Mouse (Mus musculus) embryonic facial prominence, embryonic 14.5 days (tissue): Measurements from ENCODE around the gene Fyn. TPM values are rescaled to one million over a fixed set of nuclear protein-coding genes. Genes with fewer than 3 reads are reported as not detected.

Experiments
- ATAC-seq: fragments of 200-750 bp; cut with Nextera tagmentation; 2 replicates; pipeline ENCODE4 v1.8.0; 2017; ENCODE audit warnings: low read depth, moderate number of reproducible peaks, moderate TSS enrichment
- DNase-seq: peaks from one replicate; pipeline ENCODE4 v3.0.0-alpha.2; 2015; ENCODE audit warnings: low spot score
- H3K27ac ChIP-seq: fragments of 300-500 bp; sonication (generic); replicated peaks from 2 replicates; pipeline ENCODE4 v1.5.1; 2014; ENCODE audit warnings: low read depth, mild to moderate bottlenecking, low read length, moderate library complexity
- H3K27me3 ChIP-seq: fragments of 300-500 bp; sonication (generic); replicated peaks from 2 replicates; pipeline ENCODE4 v1.6.1; 2014; ENCODE audit warnings: low read length; ENCODE audit not compliant: control insufficient read depth, insufficient read depth
- H3K36me3 ChIP-seq: fragments of 300-500 bp; sonication (generic); 2 replicates; pipeline ENCODE4 v1.6.1; 2014; ENCODE audit warnings: low read length, mixed read lengths; ENCODE audit not compliant: control insufficient read depth, insufficient read depth
- H3K4me1 ChIP-seq: fragments of 300-500 bp; sonication (generic); 2 replicates; pipeline ENCODE4 v1.6.1; 2014; ENCODE audit warnings: antibody characterized with exemption, low read length; ENCODE audit not compliant: control insufficient read depth, insufficient read depth
- H3K4me2 ChIP-seq: fragments of 300-500 bp; sonication (generic); 2 replicates; pipeline ENCODE4 v1.6.1; 2014; ENCODE audit warnings: low read depth, mild to moderate bottlenecking, low read length, moderate library complexity, mixed read lengths
- H3K4me3 ChIP-seq: fragments of 300-500 bp; sonication (generic); 2 replicates; pipeline ENCODE4 v1.5.1; 2014; ENCODE audit warnings: low read depth, mild to moderate bottlenecking, low read length
- H3K9ac ChIP-seq: fragments of 300-500 bp; sonication (generic); 2 replicates; pipeline ENCODE4 v1.6.1; 2014; ENCODE audit warnings: low read depth, mild to moderate bottlenecking, low read length, moderate library complexity, mixed read lengths
- H3K9me3 ChIP-seq: fragments of 300-500 bp; sonication (generic); 2 replicates; pipeline ENCODE4 v1.6.1; 2016; ENCODE audit warnings: low read length; ENCODE audit not compliant: control insufficient read depth
- WGBS: fragments of 180-500 bp; shearing (Covaris S2); extraction: QIAGEN DNeasy Blood & Tissue Kit; methylation state at CpG from one replicate; pipeline ENCODE4 v1.1.7; 2014; 5-methylcytosine and 5-hydroxymethylcytosine counted together
- polyA plus RNA-seq: library from polyadenylated mRNA; unstranded; fragments of >200 nt; fragmentation: Nextera tagmentation; extraction: Ambion mirVana; gene quantifications from 2 replicates; pipeline ENCODE4 v1.2.1, GENCODE M21; 2014

Fyn gene
- polyA plus RNA-seq, 1 experiment from 2014 or later = 60.8 TPM

DNA sequence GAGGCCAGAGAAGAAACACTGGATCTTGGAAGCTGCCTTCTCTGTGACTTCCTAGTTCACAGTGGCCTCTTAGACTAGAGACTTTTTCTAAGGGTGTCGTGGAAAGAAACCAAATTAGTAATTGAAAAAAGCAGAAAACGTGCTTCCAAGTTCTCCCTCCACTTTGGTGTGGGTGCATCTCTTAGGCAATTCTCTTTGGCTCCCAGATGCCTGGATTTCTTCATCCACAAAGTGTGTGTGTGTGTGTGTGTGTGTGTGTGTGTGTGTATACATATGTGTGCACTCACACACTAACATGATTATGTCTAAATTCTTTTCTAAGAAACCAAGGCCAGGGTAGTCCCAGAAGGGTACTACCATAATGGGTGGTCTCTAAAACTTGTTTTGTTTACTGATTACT, 245.3 kb downstream of the Fyn start:
- no peaks in the 10 kb centered on the region for H3K36me3 ChIP-seq
- H3K4me3 ChIP-seq = peak overlapping the region; percentile 43
- WGBS = 12% methylated on average over 2 of the region's 2 CpGs
- no peaks in the 10 kb centered on the region for H3K27me3 ChIP-seq
- H3K9ac ChIP-seq = peak overlapping the region; percentile 76
- peaks cover 36% of the 10 kb centered on the region for H3K4me1 ChIP-seq
- DNase-seq = peak; percentile 76
- ATAC-seq = 0 out of 2 replicates have a peak, but pooled peaks have one; percentile 9
- H3K27ac ChIP-seq = peak overlapping the region; percentile 96
- peak overlapping the region; percentile 68 for H3K4me2 ChIP-seq
- H3K9me3 ChIP-seq = no peaks in the 10 kb centered on the region

- no peak overlapping the region for H3K4me3 ChIP-seq
These were observed 246.0 kb downstream of the Fyn start for GRCm38 (mm10) chr10:39614676-39615075.

More at GRCm38 (mm10) chr10:39614676-39615075, 246.0 kb downstream of the Fyn start:
- WGBS = 8% methylated on average over 6 of the region's 6 CpGs
- Histone ChIP-seq H3K27ac (peak overlapping the region; percentile 96), H3K27me3 (no peaks in the 10 kb centered on the region), H3K9ac (peak overlapping the region; percentile 76), H3K9me3 (no peaks in the 10 kb centered on the region), H3K4me1 (peaks cover 36% of the 10 kb centered on the region), H3K4me2 (peak overlapping the region; percentile 68), H3K36me3 (no peaks in the 10 kb centered on the region)
- peak; percentile 68 for ATAC-seq
- DNase-seq = peak; percentile 92

Other genes with a start within 250 kb of the Fyn start
- gene Fam229b, start 234.9 kb upstream of the Fyn start, polyA plus RNA-seq = 12.4 and 16.9 TPM in 2 replicates
- gene Tube1, start 234.9 kb upstream of the Fyn start, polyA plus RNA-seq = 12.5 and 13.8 TPM in 2 replicates
- gene Ccn6, start 205.1 kb upstream of the Fyn start, polyA plus RNA-seq = 0.56 and 1.2 TPM in 2 replicates
- 12.5 and 12.9 TPM in 2 replicates for gene Traf3ip2, start 244.1 kb downstream of the Fyn start, polyA plus RNA-seq